Mouse (Mus musculus) spleen, adult 2 months (tissue): ENCODE results near the gene Fads3.

Source experiments
- CTCF ChIP-seq: fragments of 200-500 bp; IDR thresholded peaks from 2 replicates; pipeline ENCODE4 v1.5.1; 2011; ENCODE audit warnings: mild to moderate bottlenecking, inconsistent platforms; ENCODE audit not compliant: insufficient read depth, insufficient read length, insufficient replicate concordance; ENCODE audit errors: extremely low read depth
- POLR2A ChIP-seq: fragments of 200-500 bp; IDR thresholded peaks from 2 replicates; pipeline ENCODE4 v1.6.1; 2011; ENCODE audit warnings: low read depth, low read length, inconsistent platforms

GRCm38 (mm10) chr19:10013348-10013747 lies 28.0 kb upstream of the Fads3 start:
- no peak for TF ChIP-seq CTCF
- no peak for TF ChIP-seq POLR2A
